Mouse (Mus musculus) kidney, embryonic 14.5 days (tissue): ENCODE data around the gene Ntmt1. TPM values are rescaled to one million over a fixed set of nuclear protein-coding genes. Genes with fewer than 3 reads are reported as not detected.

Source experiments
- ATAC-seq: fragments of 200-750 bp; cut with Nextera tagmentation; 2 replicates; pipeline ENCODE4 v1.8.0; 2017; ENCODE audit warnings: moderate number of reproducible peaks, mild to moderate bottlenecking, moderate TSS enrichment, moderate library complexity; ENCODE audit not compliant: low FRiP score, low TSS enrichment
- H3K27ac ChIP-seq: fragments of 300-500 bp; sonication (generic); 2 replicates; pipeline ENCODE4 v1.5.1; 2014; ENCODE audit warnings: low read depth, mild to moderate bottlenecking, low read length, moderate library complexity, mixed read lengths
- H3K27me3 ChIP-seq: fragments of 300-500 bp; sonication (generic); 2 replicates; pipeline ENCODE4 v1.6.1; 2014; ENCODE audit warnings: mild to moderate bottlenecking, low read length; ENCODE audit not compliant: control insufficient read depth, insufficient read depth
- H3K36me3 ChIP-seq: fragments of 300-500 bp; sonication (generic); 2 replicates; pipeline ENCODE4 v1.6.1; 2014; ENCODE audit warnings: low read length, mixed read lengths; ENCODE audit not compliant: control insufficient read depth, insufficient read depth
- H3K4me1 ChIP-seq: fragments of 300-500 bp; sonication (generic); 2 replicates; pipeline ENCODE4 v1.6.1; 2014; ENCODE audit warnings: low read length, mixed read lengths; ENCODE audit not compliant: control insufficient read depth, insufficient read depth
- H3K4me2 ChIP-seq: fragments of 300-500 bp; sonication (generic); replicated peaks from 2 replicates; pipeline ENCODE4 v1.6.1; 2014; ENCODE audit warnings: low read depth, mild to moderate bottlenecking, low read length
- H3K4me3 ChIP-seq: fragments of 300-500 bp; sonication (generic); 2 replicates; pipeline ENCODE4 v1.5.1; 2014; ENCODE audit warnings: mild to moderate bottlenecking, low read length
- H3K9ac ChIP-seq: fragments of 300-500 bp; sonication (generic); 2 replicates; pipeline ENCODE4 v1.6.1; 2014; ENCODE audit warnings: low read depth, mild to moderate bottlenecking, low read length, moderate library complexity
- H3K9me3 ChIP-seq: fragments of 300-500 bp; sonication (generic); 2 replicates; pipeline ENCODE4 v1.6.1; 2016; ENCODE audit warnings: low read length; ENCODE audit not compliant: control insufficient read depth
- WGBS: fragments of 180-500 bp; shearing (Covaris S2); extraction: QIAGEN DNeasy Blood & Tissue Kit; methylation state at CpG from one replicate; pipeline ENCODE4 v1.1.7; 2014; 5-methylcytosine and 5-hydroxymethylcytosine counted together
- polyA plus RNA-seq: library from polyadenylated mRNA; unstranded; fragments of >200 nt; fragmentation: Nextera tagmentation; extraction: Ambion mirVana; gene quantifications from 2 replicates; pipeline ENCODE4 v1.2.1, GENCODE M21; 2014

Gene Ntmt1
- polyA plus RNA-seq, 1 experiment from 2014 or later: 95.6 TPM

DNA sequence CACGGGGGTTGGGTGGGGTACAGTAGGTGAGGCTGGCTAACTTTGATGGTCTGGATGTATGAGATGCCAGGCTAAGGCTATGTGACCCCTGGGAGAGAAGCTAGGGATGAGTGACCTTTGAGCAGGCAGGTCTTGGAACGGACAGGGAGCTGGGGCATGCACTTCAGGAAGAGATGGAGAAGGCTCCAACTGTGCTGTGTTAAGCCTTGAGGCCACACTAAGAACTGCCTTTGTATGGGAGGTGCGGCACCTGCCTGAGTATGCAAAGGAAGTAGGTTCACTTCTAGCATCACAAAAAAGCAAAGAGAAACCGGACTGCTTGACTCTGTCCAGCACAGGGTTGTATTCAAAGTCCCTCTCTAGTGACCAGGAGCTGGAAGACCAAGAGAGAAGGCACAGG lies 29.4 kb upstream of the Ntmt1 start:
- no peak overlapping the region for H3K9ac ChIP-seq
- no peak overlapping the region for H3K4me3 ChIP-seq
- WGBS: 69% methylated on average over 4 of the region's 4 CpGs
- H3K27me3 ChIP-seq: no peaks in the 10 kb centered on the region
- peak overlapping the region; percentile 52; the same call in 1 of the 2 replicates for H3K27ac ChIP-seq
- no peak overlapping the region for H3K4me2 ChIP-seq
- no peaks in the 10 kb centered on the region for H3K9me3 ChIP-seq
- peaks cover 14% of the 10 kb centered on the region for H3K4me1 ChIP-seq
- ATAC-seq: no peak
- H3K36me3 ChIP-seq: no peaks in the 10 kb centered on the region

DNA sequence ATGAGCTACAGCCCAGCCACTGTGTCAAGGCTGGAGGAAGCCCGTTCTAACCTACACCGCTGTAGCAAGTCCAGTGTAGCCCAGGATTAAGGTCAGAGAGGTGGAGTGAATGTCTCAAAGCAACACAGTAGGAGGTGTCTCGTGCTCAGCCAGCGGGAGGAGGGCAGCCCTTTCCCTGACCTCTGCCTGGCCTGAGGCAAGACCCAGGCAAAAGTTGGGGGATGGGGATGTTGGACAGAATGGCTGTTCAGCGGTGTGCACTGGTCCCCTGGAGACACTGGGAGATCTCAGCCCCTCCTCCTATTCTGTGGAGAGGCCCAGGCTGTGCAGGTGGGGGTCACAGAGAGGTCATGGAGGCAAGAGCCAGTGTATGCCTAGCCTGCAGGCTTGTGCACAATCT lies 28.4 kb upstream of the Ntmt1 start:
- Histone ChIP-seq H3K9me3 (no peaks in the 10 kb centered on the region), H3K4me1 (peaks cover 24% of the 10 kb centered on the region), H3K36me3 (no peaks in the 10 kb centered on the region), H3K27ac (peak overlapping the region; percentile 52; the same call in 1 of the 2 replicates), H3K4me2 (no peak overlapping the region), H3K27me3 (no peaks in the 10 kb centered on the region), H3K9ac (no peak overlapping the region), H3K4me3 (no peak overlapping the region)
- 4% methylated on average over 5 of the region's 5 CpGs for WGBS
- peak; percentile 73 for ATAC-seq

- H3K9ac ChIP-seq: no peak overlapping the region
- H3K36me3 ChIP-seq: no peaks in the 10 kb centered on the region
- H3K27me3 ChIP-seq: no peaks in the 10 kb centered on the region
- peak overlapping the region; percentile 55; the same call in 1 of the 2 replicates for H3K4me2 ChIP-seq
- peak overlapping the region; percentile 96; the same call in 1 of the 2 replicates for H3K27ac ChIP-seq
- peaks cover 50% of the 10 kb centered on the region for H3K4me1 ChIP-seq
- WGBS: 70% methylated on average over 8 of the region's 8 CpGs
- no peaks in the 10 kb centered on the region for H3K9me3 ChIP-seq
- no peak for ATAC-seq
- H3K4me3 ChIP-seq: no peak overlapping the region
Measured at GRCm38 (mm10) chr2:30782312-30783290, 25.0 kb upstream of the Ntmt1 start.

DNA sequence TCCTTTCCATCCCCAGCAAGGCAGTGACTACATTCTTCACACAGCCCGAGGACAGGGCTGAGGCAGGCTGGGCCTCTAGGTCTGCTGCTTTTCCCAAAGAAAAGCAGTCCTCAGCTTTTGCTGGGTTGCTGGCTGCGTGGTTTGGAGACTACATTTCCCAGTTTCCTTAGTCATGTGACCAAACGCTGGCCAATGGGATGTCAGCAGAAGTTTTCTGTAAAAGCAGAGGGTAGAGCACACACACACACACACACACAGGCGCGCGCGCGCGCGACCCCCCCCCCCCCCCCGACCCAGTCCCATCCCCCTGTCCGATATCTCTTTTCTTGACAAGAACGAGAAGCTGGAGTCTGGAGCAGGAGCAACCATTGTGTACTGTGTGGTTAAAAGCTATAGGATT lies 24.3 kb upstream of the Ntmt1 start:
- Histone ChIP-seq H3K4me2 (peak overlapping the region; percentile 55; the same call in 1 of the 2 replicates), H3K27ac (peak overlapping the region; percentile 96; the same call in 1 of the 2 replicates), H3K27me3 (no peaks in the 10 kb centered on the region), H3K9ac (no peak overlapping the region), H3K9me3 (no peaks in the 10 kb centered on the region), H3K4me1 (peaks cover 50% of the 10 kb centered on the region), H3K36me3 (no peaks in the 10 kb centered on the region), H3K4me3 (no peak overlapping the region)
- peak; percentile 33; the same call in 1 of the 2 replicates for ATAC-seq
- WGBS: under 1% methylated on average over 10 of the region's 13 CpGs

DNA sequence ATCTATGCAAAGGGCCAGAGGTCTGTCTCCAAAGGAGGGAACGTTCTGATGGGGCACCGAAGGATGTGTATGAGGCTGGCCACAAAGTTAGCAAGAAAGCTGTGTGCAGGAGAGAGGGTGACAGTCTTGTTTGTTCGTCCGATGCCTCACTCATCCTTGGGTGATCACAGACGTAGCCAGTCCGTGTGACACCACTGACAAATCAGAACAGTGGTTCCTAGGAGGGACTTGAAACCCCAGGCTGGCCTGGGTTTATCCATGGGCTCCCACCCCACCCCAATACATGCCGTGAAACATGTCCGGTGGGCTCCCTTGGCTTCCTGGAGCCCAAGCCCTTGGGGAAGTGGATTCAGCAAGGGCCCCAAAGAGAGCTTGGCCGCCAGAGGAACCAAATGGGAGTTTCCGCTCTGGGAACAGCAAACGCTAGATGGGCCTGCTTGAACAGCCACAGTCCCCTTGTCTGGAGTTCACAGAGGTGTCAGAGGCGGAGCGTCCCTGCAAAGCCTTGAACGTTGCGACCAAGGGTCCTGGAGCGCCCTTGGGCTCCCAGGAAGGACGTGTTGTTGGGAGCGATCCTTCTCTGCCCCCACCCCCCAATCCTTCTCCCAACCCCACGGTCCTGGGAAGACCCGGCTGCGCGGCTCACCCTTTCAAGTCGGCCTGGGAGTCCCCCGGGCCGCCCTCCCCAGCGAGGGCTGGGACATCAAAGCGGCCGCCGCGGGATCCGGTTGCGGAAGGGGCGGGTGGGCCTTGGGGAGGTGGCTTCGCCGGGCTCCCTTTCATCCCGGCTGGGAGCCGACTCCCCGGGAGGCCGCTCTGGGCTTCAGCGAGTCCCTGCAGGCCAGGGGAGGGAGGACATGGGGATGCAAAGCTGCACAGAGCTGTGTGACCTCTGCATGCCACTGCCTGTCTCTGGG lies 23.3 kb upstream of the Ntmt1 start:
- no peaks in the 10 kb centered on the region for H3K27me3 ChIP-seq
- peak overlapping the region; percentile 30 for H3K4me3 ChIP-seq
- peaks cover 45% of the 10 kb centered on the region for H3K4me1 ChIP-seq
- WGBS: 4% methylated on average over 40 of the region's 40 CpGs
- H3K9me3 ChIP-seq: no peaks in the 10 kb centered on the region
- H3K36me3 ChIP-seq: no peaks in the 10 kb centered on the region
- ATAC-seq: peak; percentile 89
- peak overlapping the region; percentile 96 for H3K27ac ChIP-seq
- H3K9ac ChIP-seq: peak overlapping the region; percentile 47
- peak overlapping the region; percentile 55 for H3K4me2 ChIP-seq

DNA sequence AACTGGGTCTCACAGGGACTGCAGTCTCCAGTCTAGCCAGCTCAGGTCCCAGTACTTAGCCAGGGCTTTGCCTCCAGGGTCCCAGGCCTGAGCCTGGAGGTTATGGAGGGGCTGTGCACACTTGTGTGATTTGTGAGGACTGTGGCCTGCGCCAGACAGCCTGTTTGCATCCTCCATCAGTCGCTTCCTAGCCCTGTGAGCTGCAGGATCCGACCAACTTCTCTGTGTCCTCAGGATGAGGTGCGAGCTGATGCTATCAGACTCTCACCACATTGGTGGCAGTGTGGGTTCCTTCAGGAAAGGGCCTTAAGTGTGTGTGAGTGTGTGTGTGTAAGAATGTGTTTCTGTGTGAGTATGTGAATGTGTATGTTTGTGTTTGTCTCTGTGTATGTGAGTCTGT lies 20.2 kb upstream of the Ntmt1 start:
- peaks cover 40% of the 10 kb centered on the region for H3K4me1 ChIP-seq
- peak overlapping the region; percentile 96 for H3K27ac ChIP-seq
- no peak overlapping the region for H3K4me2 ChIP-seq
- 47% methylated on average over 4 of the region's 4 CpGs for whole genome bisulfite sequencing
- H3K9ac ChIP-seq: peak overlapping the region; percentile 29; the same call in 1 of the 2 replicates
- H3K4me3 ChIP-seq: no peak overlapping the region
- no peaks in the 10 kb centered on the region for H3K9me3 ChIP-seq
- H3K27me3 ChIP-seq: no peaks in the 10 kb centered on the region
- ATAC-seq: no peak
- H3K36me3 ChIP-seq: no peaks in the 10 kb centered on the region

DNA sequence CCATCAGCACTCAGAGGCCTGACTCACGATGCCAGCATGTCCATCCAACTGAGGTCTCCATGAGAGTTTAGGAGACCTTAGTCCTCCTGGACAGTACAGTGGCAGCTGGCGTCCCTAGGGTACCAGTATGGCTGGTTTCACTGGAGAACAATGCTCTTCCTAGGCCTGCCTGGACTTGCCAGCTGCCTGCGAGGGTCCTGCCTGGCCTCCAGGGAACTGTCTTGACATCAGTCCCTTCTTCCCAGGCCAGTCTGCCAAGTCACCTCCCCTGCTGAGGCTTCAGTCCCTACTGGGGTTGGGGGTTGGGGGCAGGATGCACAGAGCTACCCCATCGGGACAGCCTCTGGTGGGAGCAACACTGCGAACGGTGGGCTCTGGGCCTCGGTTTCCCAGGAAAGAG lies 15.6 kb upstream of the Ntmt1 start:
- WGBS: 89% methylated on average over 7 of the region's 7 CpGs
- Histone ChIP-seq H3K4me2 (no peak overlapping the region), H3K4me1 (peaks cover 23% of the 10 kb centered on the region), H3K4me3 (no peak overlapping the region), H3K9ac (no peak overlapping the region), H3K36me3 (no peaks in the 10 kb centered on the region), H3K27ac (no peak overlapping the region), H3K9me3 (no peaks in the 10 kb centered on the region), H3K27me3 (no peaks in the 10 kb centered on the region)
- ATAC-seq: no peak

DNA sequence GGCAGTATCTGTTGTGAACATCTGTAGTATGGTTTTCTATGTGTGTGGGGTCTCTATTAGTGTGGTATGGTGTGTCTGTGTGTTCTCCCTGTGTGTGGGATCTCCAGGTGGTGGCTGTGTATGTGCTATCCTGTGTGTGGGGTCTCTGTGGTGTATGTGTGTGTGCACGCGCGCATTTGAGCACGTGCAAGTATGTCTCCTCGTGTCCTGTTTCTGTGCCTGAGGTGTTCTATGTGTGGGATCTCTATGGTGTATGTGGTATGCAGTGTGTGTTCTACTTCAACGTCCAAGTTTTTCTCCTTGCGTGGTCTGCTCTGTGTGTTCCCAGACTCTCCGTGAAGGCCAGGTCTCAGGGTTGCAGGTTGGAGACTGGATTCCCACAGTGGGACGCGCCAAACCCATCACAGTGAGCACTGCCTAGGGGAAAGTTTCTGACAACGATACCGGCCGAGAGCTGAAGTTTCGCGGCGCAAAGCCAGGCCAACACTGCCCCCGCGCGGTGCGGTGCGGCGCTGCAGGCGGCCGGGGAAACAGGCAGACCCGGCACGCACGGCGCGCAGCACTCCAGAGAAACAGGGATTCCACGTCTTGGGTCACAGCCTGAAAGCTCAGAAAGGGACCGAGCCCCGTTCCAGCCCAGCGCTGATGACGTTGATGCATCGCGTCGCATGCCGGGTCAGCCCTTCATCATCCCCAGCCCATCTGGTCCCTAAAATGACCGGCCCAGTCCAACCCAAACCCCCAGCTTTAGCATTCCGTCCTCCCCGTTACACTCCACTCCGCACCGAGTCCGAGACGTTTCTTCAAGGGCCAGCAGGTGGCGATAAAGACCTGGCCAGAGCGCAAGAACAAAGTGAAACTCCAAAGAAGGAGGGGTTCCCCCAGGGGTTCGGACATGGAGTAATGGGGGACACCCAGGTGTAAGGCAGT lies 13.2 kb upstream of the Ntmt1 start:
- 5% methylated on average over 48 of the region's 48 CpGs for WGBS
- ATAC-seq: peak; percentile 79
- no peaks in the 10 kb centered on the region for H3K27me3 ChIP-seq
- peaks cover 20% of the 10 kb centered on the region for H3K4me1 ChIP-seq
- peak overlapping the region; percentile 26 for H3K4me3 ChIP-seq
- H3K36me3 ChIP-seq: no peaks in the 10 kb centered on the region
- no peaks in the 10 kb centered on the region for H3K9me3 ChIP-seq
- H3K4me2 ChIP-seq: peak overlapping the region; percentile 45
- peak overlapping the region; percentile 12; the same call in 1 of the 2 replicates for H3K27ac ChIP-seq
- peak overlapping the region; percentile 12; the same call in 1 of the 2 replicates for H3K9ac ChIP-seq
